Mouse (Mus musculus) thymus, adult 2 months (tissue): Measurements from ENCODE around the gene St3gal2.

Experiments
- CTCF ChIP-seq: fragments of 200-500 bp; IDR thresholded peaks from 2 replicates; pipeline ENCODE4 v1.5.1; 2012; ENCODE audit warnings: mild to moderate bottlenecking, control low read depth, low read length, moderate library complexity, borderline replicate concordance; ENCODE audit not compliant: control insufficient read depth, poor library complexity, insufficient read depth; ENCODE audit errors: extremely low read depth
- POLR2A ChIP-seq: fragments of 200-500 bp; IDR thresholded peaks from 2 replicates; pipeline ENCODE4 v1.6.1; 2012; ENCODE audit warnings: mild to moderate bottlenecking, low read length, control low read depth, moderate library complexity; ENCODE audit not compliant: control insufficient read depth, poor library complexity, insufficient read depth; ENCODE audit errors: extremely low read depth

DNA sequence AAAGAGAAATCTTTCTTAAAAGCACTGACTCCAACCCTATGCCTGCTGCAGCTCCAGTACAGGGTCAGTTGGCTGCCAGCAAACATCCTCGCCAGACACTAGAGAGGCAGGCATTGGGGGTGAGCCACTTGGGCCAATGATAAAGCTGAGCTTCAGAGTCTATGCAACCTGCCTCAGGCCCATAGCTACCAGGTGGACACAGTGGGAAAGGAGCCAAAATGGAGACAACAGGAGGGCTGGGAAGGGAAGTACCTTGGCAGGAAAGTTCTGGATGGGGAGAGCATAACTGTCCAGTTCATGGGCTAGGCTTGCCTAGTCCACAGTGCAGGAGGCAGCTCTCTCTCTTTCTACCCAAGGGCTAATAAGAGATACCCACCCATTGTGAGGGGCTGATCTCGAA, 26.8 kb upstream of the St3gal2 start:
- TF ChIP-seq CTCF, result no peak
- no peak for TF ChIP-seq POLR2A
